Mouse (Mus musculus): ENCODE measurements around the gene Accsl. TPM values are rescaled to one million over a fixed set of nuclear protein-coding genes. Genes with fewer than 3 reads are reported as not detected.

Accsl gene
- not detected for polyA plus RNA-seq (2014; fragmentation: Illumina TruSeq; extraction: RNeasy Lipid Tissue Mini Kit (QIAGEN cat#74804); ENCODE audit: low read depth, low replicate concordance)

GRCm38 (mm10) chr2:93869107-93869600 is at the start of gene Accsl:
Gene Accsl (minus strand): TSS chr2:93869157.

GRCm38 (mm10) chr2:93849505-93850089 is 19.4 kb downstream of the Accsl start, which contains the start of gene Accs:
Gene Accs (minus strand): TSS chr2:93849943.

GRCm38 (mm10) chr2:93822045-93822749 is 46.8 kb downstream of the Accsl start, which contains the start of gene Ext2:
Gene Ext2 (minus strand): TSS chr2:93822568.

Other genes with a start within 250 kb of the Accsl start
- not detected for gene Alx4, start 226.8 kb downstream of the Accsl start, polyA plus RNA-seq (2014; fragmentation: Illumina TruSeq; extraction: RNeasy Lipid Tissue Mini Kit (QIAGEN cat#74804); ENCODE audit: low read depth, low replicate concordance)
- gene Ext2, start 46.6 kb downstream of the Accsl start, polyA plus RNA-seq (2014; fragmentation: Illumina TruSeq; extraction: RNeasy Lipid Tissue Mini Kit (QIAGEN cat#74804); ENCODE audit: low read depth, low replicate concordance) = 12.0 TPM
- 1.4 TPM for gene Accs, start 19.2 kb downstream of the Accsl start, polyA plus RNA-seq (2014; fragmentation: Illumina TruSeq; extraction: RNeasy Lipid Tissue Mini Kit (QIAGEN cat#74804); ENCODE audit: low read depth, low replicate concordance)
- not detected for gene Gm13889, start 88.0 kb upstream of the Accsl start, polyA plus RNA-seq (2014; fragmentation: Illumina TruSeq; extraction: RNeasy Lipid Tissue Mini Kit (QIAGEN cat#74804); ENCODE audit: low read depth, low replicate concordance)
- gene Gm27027, start 127.2 kb upstream of the Accsl start, polyA plus RNA-seq (2014; fragmentation: Illumina TruSeq; extraction: RNeasy Lipid Tissue Mini Kit (QIAGEN cat#74804); ENCODE audit: low read depth, low replicate concordance) = not detected
- gene Alkbh3, start 141.7 kb upstream of the Accsl start, polyA plus RNA-seq (2014; fragmentation: Illumina TruSeq; extraction: RNeasy Lipid Tissue Mini Kit (QIAGEN cat#74804); ENCODE audit: low read depth, low replicate concordance) = 15.6 TPM